Mouse (Mus musculus) heart, adult 2 months (tissue): ENCODE measurements around the gene Orai1. TPM values are rescaled to one million over a fixed set of nuclear protein-coding genes. Genes with fewer than 3 reads are reported as not detected.

ENCODE experiments used
- DNase-seq, 2 experiments: peaks; one replicate each; pipeline ENCODE4 v3.0.0; 2021
- H3K27ac ChIP-seq: fragments of 200-600 bp; 2 replicates; pipeline ENCODE4 v1.8.1; 2022
- H3K27me3 ChIP-seq: fragments of 200-500 bp; 2 replicates; pipeline ENCODE4 v1.6.1; 2012; ENCODE audit warnings: mild to moderate bottlenecking, low read length, inconsistent platforms, mixed read lengths; ENCODE audit not compliant: control insufficient read depth, insufficient read depth
- H3K36me3 ChIP-seq: fragments of 200-500 bp; 2 replicates; pipeline ENCODE4 v1.6.1; 2012; ENCODE audit warnings: low read length, inconsistent platforms; ENCODE audit not compliant: control insufficient read depth, insufficient read depth
- H3K4me1 ChIP-seq: fragments of 200-500 bp; 2 replicates; pipeline ENCODE4 v1.6.1; 2011; ENCODE audit warnings: low read length; ENCODE audit not compliant: control insufficient read depth, insufficient read depth
- H3K4me3 ChIP-seq: fragments of 200-600 bp; 2 replicates; pipeline ENCODE4 v1.8.1; 2022
- H3K79me2 ChIP-seq: fragments of 200-500 bp; replicated peaks from 2 replicates; pipeline ENCODE4 v1.6.1; 2012; ENCODE audit warnings: mild to moderate bottlenecking, inconsistent platforms, low read length, moderate library complexity, mixed read lengths; ENCODE audit not compliant: control insufficient read depth, insufficient read depth
- H3K9ac ChIP-seq: fragments of 200-500 bp; 2 replicates; pipeline ENCODE4 v1.6.1; 2012; ENCODE audit warnings: low read depth, mild to moderate bottlenecking, control low read depth, inconsistent platforms, low read length, mixed read lengths
- CTCF ChIP-seq: fragments of 200-600 bp; IDR thresholded peaks from 2 replicates; pipeline ENCODE4 v1.8.1; 2022; ENCODE audit warnings: antibody characterized with exemption, mild to moderate bottlenecking, moderate library complexity
- EP300 ChIP-seq: fragments of 200-500 bp; IDR thresholded peaks from 2 replicates; pipeline ENCODE4 v1.6.1; 2011; ENCODE audit warnings: low read depth, low read length, control low read depth; ENCODE audit not compliant: insufficient read depth
- POLR2A ChIP-seq: fragments of 200-500 bp; IDR thresholded peaks from 2 replicates; pipeline ENCODE4 v1.6.1; 2011; ENCODE audit warnings: mild to moderate bottlenecking, low read depth, low read length, control low read depth; ENCODE audit not compliant: insufficient read depth
- WGBS: fragments of 180-500 bp; shearing (Covaris S2); methylation state at CpG from one replicate; pipeline ENCODE4 v1.1.7; 2018; 5-methylcytosine and 5-hydroxymethylcytosine counted together
- intact Hi-C: fragments of 180-260 bp; cut with DNase I; formaldehyde crosslinking; loops from one replicate; pipeline ENCODE4 v1.15.1; 2025
- polyA plus RNA-seq: library from polyadenylated mRNA; depleted of rRNA; stranded (reverse); fragments of >200 nt; gene quantifications from 2 replicates; pipeline ENCODE4 v1.2.3, GENCODE M21; 2012
- total RNA-seq, 2 experiments: library from RNA; stranded (reverse); gene quantifications; 2 replicates each; pipeline ENCODE4 v1.2.3; 2021

Orai1 gene
- total and polyA plus RNA-seq, 3 experiments = 11.7 to 42.8 (median 15.8) TPM

DNA sequence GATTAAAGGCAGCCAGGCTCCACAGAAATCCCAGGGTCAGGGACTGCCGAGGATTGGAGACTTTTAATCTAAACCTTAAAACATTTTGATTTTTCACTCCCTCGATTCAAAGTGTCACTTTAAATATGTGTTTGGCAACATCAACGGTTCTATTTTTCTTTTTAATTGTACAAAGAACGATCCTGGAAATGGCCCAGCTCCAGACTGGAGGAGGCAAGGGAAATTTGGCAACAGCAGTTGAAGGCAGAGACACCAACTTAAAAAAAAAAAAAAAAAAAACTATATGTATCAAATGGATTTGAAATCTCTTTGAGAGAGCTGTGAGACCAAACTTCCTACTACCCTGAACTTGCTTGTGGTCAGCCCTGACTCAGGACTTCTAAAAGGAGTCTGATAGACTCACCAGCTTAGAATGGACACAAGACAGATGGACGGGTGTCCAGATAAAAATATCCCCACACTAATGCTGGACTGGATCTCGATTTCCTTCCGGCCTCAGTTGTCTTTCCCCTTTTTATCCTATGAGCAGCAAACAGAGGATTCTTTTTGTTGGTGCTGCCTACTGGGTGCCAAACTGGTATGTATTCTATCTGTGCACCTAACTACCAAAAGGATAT lies 5.9 kb upstream of the Orai1 start:
- Histone ChIP-seq H3K36me3 (no peaks in the 10 kb centered on the region), H3K79me2 (no peaks in the 10 kb centered on the region), H3K27me3 (no peaks in the 10 kb centered on the region), H3K27ac (no peak overlapping the region), H3K4me1 (peaks cover 3% of the 10 kb centered on the region), H3K9ac (no peak overlapping the region), H3K4me3 (no peak overlapping the region)
- 25% methylated on average over 7 of the region's 7 CpGs for WGBS
- no peak for DNase-seq
- intact Hi-C loops = no loop called here
- no peak for TF ChIP-seq CTCF
- TF ChIP-seq POLR2A = no peak
- TF ChIP-seq EP300 = no peak

DNA sequence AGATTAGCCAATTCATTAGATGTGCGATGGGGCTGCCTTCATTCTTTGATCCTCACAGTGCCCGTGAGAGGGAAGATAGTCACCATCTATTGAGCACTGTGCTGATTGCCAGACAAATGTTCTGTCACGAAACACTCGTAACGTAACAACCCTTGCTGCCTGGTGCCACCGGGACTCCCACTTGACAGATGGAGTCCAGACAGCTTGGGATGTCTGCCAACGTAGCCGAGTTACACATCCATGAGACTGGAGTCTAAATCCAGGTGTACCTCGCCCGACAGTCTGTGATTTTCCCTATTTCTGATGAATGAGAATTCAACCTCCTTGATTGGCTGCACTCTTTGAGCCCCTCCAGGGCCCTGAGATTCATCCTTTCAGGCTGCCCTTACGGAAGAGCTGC lies 5.0 kb upstream of the Orai1 start:
- Histone ChIP-seq H3K4me1 (peaks cover 7% of the 10 kb centered on the region), H3K27ac (no peak overlapping the region), H3K36me3 (no peaks in the 10 kb centered on the region), H3K27me3 (no peaks in the 10 kb centered on the region), H3K4me3 (no peak overlapping the region), H3K79me2 (no peaks in the 10 kb centered on the region), H3K9ac (no peak overlapping the region)
- no peak for DNase-seq
- no peak for TF ChIP-seq POLR2A
- TF ChIP-seq EP300 = no peak
- no peak for TF ChIP-seq CTCF
- intact Hi-C loops = no loop called here
- WGBS = 50% methylated on average over 11 of the region's 11 CpGs

DNA sequence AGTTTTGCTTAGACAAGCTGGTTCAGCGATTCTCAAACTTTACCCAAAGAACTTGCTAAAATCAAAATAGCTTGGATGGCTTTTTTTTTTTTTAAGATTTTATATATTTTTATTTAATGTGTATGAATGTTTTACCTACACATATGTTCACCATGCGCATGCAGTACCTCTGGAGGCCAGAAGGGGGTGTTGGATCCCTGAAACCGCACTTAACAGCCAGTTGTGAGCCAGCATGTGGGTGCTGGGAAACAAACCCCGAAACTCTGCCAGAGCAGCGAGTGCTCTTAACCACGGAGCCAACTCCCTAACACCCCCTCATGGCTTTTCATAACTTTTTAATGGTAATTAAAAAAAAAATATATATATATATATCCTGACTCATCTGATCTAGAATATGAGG lies 4.1 kb upstream of the Orai1 start:
- Histone ChIP-seq H3K4me3 (no peak overlapping the region), H3K79me2 (no peaks in the 10 kb centered on the region), H3K4me1 (peaks cover 8% of the 10 kb centered on the region), H3K27ac (no peak overlapping the region), H3K9ac (no peak overlapping the region), H3K36me3 (no peaks in the 10 kb centered on the region), H3K27me3 (no peaks in the 10 kb centered on the region)
- no peak for DNase-seq
- intact Hi-C loops = no loop called here
- TF ChIP-seq POLR2A (no peak), CTCF (peak; percentile 58)
- WGBS = 94% methylated on average over 6 of the region's 6 CpGs

DNA sequence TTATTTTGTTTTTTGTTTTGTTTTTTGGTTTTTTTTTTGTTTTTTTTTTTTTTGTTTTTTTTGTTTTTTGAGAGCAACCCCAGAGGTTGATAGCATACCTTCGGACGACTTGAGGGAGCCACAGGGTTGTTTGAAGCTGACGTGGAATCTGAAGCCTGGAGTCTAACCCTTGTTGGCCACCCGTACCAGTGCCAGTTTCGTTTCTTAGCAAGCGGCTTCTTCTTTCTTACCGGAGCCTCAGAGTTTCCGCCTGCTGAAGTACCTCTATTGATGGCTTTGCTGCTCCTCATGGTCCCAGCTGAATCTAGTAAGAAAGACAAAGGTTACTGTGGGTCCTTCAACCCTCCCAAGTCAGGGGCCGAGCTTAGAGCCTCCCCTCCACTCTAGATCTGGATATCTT lies 3.2 kb upstream of the Orai1 start:
- TF ChIP-seq CTCF (no peak), POLR2A (no peak), EP300 (no peak)
- Histone ChIP-seq H3K79me2 (no peaks in the 10 kb centered on the region), H3K9ac (no peak overlapping the region), H3K36me3 (0 out of 2 replicates have a peak, but pooled peaks cover under 1% of the 10 kb centered on the region), H3K4me3 (no peak overlapping the region), H3K4me1 (peaks cover 12% of the 10 kb centered on the region), H3K27me3 (no peaks in the 10 kb centered on the region), H3K27ac (no peak overlapping the region)
- no peak for DNase-seq
- WGBS = 92% methylated on average over 9 of the region's 9 CpGs
- intact Hi-C loops = loop anchor here (2.0 kb wide), 1 partner anchor 37 kb away; no protein-coding TSS in a partner anchor

DNA sequence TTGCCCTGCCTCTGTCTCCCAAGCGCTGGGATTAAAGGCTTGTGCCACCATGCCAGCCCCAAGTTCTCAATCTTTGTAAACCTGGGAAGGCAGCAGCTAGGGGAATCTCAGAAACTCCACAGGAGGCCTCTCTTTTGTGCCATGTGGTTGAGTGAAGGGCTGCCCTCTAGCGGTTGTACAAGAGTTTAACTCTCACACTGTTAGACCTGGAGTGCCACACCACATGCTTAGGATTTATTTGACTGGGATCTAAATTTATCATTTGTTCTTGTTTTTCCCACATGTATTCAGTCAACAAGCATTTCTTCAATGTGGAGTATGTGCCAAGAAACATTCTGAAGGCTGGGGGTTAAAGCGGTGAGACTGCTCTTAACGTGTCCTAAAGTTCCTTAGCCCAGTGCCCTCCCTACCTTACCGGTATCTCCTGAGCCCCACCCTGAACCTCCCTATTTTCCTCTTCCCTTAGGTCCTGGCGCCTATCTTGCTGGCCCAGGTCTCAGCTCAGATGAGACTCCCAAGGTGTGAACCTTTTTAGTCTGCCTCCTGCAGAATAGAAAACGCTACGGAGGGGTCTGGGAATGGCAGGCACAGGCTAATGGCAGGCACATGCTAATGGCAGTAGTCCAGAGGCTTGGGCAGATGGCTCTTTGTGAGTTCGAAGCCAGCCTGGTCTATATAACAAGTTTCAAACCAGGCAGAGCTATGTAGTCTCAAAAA lies 1.1 kb upstream of the Orai1 start:
- 53% methylated on average over 9 of the region's 9 CpGs for WGBS
- peaks cover 2% of the 10 kb centered on the region; the same call in 1 of the 2 replicates for H3K36me3 ChIP-seq
- peak; percentile 64 to 68 for DNase-seq
- H3K27me3 ChIP-seq = no peaks in the 10 kb centered on the region
- no peak overlapping the region for H3K9ac ChIP-seq
- H3K4me1 ChIP-seq = peaks cover 22% of the 10 kb centered on the region
- TF ChIP-seq CTCF = peak; percentile 89
- no peak for TF ChIP-seq EP300
- H3K79me2 ChIP-seq = no peaks in the 10 kb centered on the region
- intact Hi-C loops = loop anchor here (1.0 to 2.0 kb wide), 3 partner anchors 27 to 45 kb away; no protein-coding TSS in a partner anchor
- peak overlapping the region; percentile 97 for H3K27ac ChIP-seq
- H3K4me3 ChIP-seq = no peak overlapping the region

DNA sequence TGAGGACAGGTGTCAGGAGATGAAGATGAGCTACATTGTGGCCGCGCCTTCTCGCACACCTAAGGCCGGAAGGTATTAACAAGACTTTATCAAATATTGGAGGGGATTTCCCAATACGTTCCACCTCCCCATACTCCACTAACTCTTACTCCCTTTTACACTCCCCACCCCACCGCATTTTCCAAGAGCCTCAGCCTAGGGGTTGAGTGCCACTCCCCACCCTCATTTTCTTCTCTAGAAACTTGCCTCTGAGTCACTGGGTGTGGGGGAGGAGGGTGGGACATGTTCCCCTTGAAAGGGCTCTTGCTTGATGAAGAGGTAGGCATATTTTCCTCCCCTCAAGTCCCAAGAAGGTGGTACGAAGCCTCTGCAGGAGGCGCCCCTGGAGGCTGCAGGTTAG lies 1.0 kb downstream of the Orai1 start:
- WGBS = 21% methylated on average over 8 of the region's 8 CpGs
- Histone ChIP-seq H3K36me3 (peaks cover 8% of the 10 kb centered on the region; the same call in 1 of the 2 replicates), H3K4me3 (peak overlapping the region; percentile 77), H3K27ac (peak overlapping the region; percentile 97), H3K27me3 (no peaks in the 10 kb centered on the region), H3K4me1 (peaks cover 27% of the 10 kb centered on the region), H3K79me2 (no peaks in the 10 kb centered on the region; the same call in 1 of the 2 replicates), H3K9ac (peak overlapping the region; percentile 88)
- TF ChIP-seq POLR2A (no peak), CTCF (no peak), EP300 (no peak)
- DNase-seq = no peak
- intact Hi-C loops = loop anchor here (1.0 to 2.0 kb wide), 2 partner anchors 25 to 27 kb away; partner anchors contain the start of gene Kdm2b
